Mouse (Mus musculus) forebrain, embryonic 15.5 days (tissue): ENCODE results near the gene Gucy2e. TPM values are rescaled to one million over a fixed set of nuclear protein-coding genes. Genes with fewer than 3 reads are reported as not detected.

Experiments used
- polyA plus RNA-seq: library from polyadenylated mRNA; unstranded; fragments of >200 nt; fragmentation: Nextera tagmentation; extraction: Ambion mirVana; gene quantifications from 2 replicates; pipeline ENCODE4 v1.2.1, GENCODE M21; 2015

Gucy2e gene
- polyA plus RNA-seq, 1 experiment from 2014 or later: 0.52 TPM

Other genes with a start within 250 kb of the Gucy2e start
- gene Pfas, start 228.6 kb downstream of the Gucy2e start, polyA plus RNA-seq: 22.5 and 26.3 TPM in 2 replicates
- gene Ctc1, start 221.1 kb downstream of the Gucy2e start, polyA plus RNA-seq: 65.9 and 67.8 TPM in 2 replicates
- gene Aurkb, start 191.4 kb downstream of the Gucy2e start, polyA plus RNA-seq: 68.3 and 81.8 TPM in 2 replicates
- gene Borcs6, start 177.3 kb downstream of the Gucy2e start, polyA plus RNA-seq: 12.8 and 15.4 TPM in 2 replicates
- 47.6 and 50.5 TPM in 2 replicates for gene Tmem107, start 166.2 kb downstream of the Gucy2e start, polyA plus RNA-seq
- gene Vamp2, start 148.5 kb downstream of the Gucy2e start, polyA plus RNA-seq: 179 and 188 TPM in 2 replicates
- 7.6 and 8.2 TPM in 2 replicates for gene Per1, start 141.8 kb downstream of the Gucy2e start, polyA plus RNA-seq
- 0.42 and 0.46 TPM in 2 replicates for gene Hes7, start 116.6 kb downstream of the Gucy2e start, polyA plus RNA-seq
- 0.31 and 0.38 TPM in 2 replicates for gene 9130213A22Rik, start 114.4 kb downstream of the Gucy2e start, polyA plus RNA-seq
- 2.2 and 3.6 TPM in 2 replicates for gene Aloxe3, start 111.1 kb downstream of the Gucy2e start, polyA plus RNA-seq
- gene Alox12b, start 80.0 kb downstream of the Gucy2e start, polyA plus RNA-seq: not detected in 2 replicates
- gene Alox8, start 39.2 kb downstream of the Gucy2e start, polyA plus RNA-seq: 0.05 TPM in 1 of 2 replicates, not detected in the other
- 32.0 and 32.4 TPM in 2 replicates for gene Cntrob, start 86.7 kb upstream of the Gucy2e start, polyA plus RNA-seq
- 166 and 170 TPM in 2 replicates for gene Trappc1, start 86.9 kb upstream of the Gucy2e start, polyA plus RNA-seq
- gene Kcnab3, start 89.2 kb upstream of the Gucy2e start, polyA plus RNA-seq: 5.1 and 6.2 TPM in 2 replicates
- gene Rnf227, start 103.4 kb upstream of the Gucy2e start, polyA plus RNA-seq: 115 and 127 TPM in 2 replicates
- gene Chd3, start 132.4 kb upstream of the Gucy2e start, polyA plus RNA-seq: 127 and 138 TPM in 2 replicates
- 89.4 and 91.9 TPM in 2 replicates for gene Naa38, start 158.5 kb upstream of the Gucy2e start, polyA plus RNA-seq
- gene Cyb5d1, start 158.6 kb upstream of the Gucy2e start, polyA plus RNA-seq: 44.3 and 45.9 TPM in 2 replicates
- gene Tmem88, start 161.2 kb upstream of the Gucy2e start, polyA plus RNA-seq: 5.9 and 6.7 TPM in 2 replicates
- 56.6 and 58.9 TPM in 2 replicates for gene Kdm6b, start 176.6 kb upstream of the Gucy2e start, polyA plus RNA-seq